Mouse (Mus musculus) ES-E14 (cell line): Measurements from ENCODE around the gene Stat5b. TPM values are rescaled to one million over a fixed set of nuclear protein-coding genes. Genes with fewer than 3 reads are reported as not detected.

Experiments
- DNase-seq: peaks from one replicate; pipeline ENCODE4 v3.0.0-alpha.2; 2013; ENCODE audit warnings: low read depth, low spot score
- H3K27ac ChIP-seq: 2 replicates; pipeline ENCODE4 v1.5.1; 2012; ENCODE audit warnings: low read depth, mild to moderate bottlenecking, low read length, moderate library complexity, mixed read lengths; ENCODE audit not compliant: poor library complexity, insufficient read depth, severe bottlenecking
- H3K36me3 ChIP-seq: 2 replicates; pipeline ENCODE4 v1.6.1; 2012; ENCODE audit warnings: mild to moderate bottlenecking, low read length, moderate library complexity, mixed read lengths; ENCODE audit not compliant: control insufficient read depth, poor library complexity, insufficient read depth, severe bottlenecking
- H3K4me1 ChIP-seq, 2 experiments: fragments of 150-350 bp in 1 of 2; sonication (generic) in 1 of 2; 2 replicates each; pipeline ENCODE4 v1.6.1; 2012; ENCODE audit warnings: low read length in 2 of 2, mild to moderate bottlenecking in 1 of 2, mixed read lengths in 1 of 2; ENCODE audit not compliant: control insufficient read depth in 2 of 2, insufficient read depth in 2 of 2, poor library complexity in 1 of 2
- H3K4me3 ChIP-seq, 2 experiments: fragments of 150-350 bp in 1 of 2; sonication (generic) in 1 of 2; 2 replicates each; pipeline ENCODE4 v1.5.1; 2012; ENCODE audit warnings: low read length in 2 of 2, low read depth in 1 of 2, mild to moderate bottlenecking in 1 of 2, mixed read lengths in 1 of 2; ENCODE audit not compliant: insufficient read depth in 1 of 2, poor library complexity in 1 of 2, severe bottlenecking in 1 of 2
- H3K9ac ChIP-seq: 2 replicates; pipeline ENCODE4 v1.6.1; 2012; ENCODE audit warnings: low read depth, mild to moderate bottlenecking, low read length, mixed read lengths; ENCODE audit not compliant: poor library complexity, insufficient read depth, severe bottlenecking
- H3K9me3 ChIP-seq: fragments of 150-350 bp; sonication (generic); 2 replicates; pipeline ENCODE4 v1.6.1; 2012; ENCODE audit warnings: low read depth, mild to moderate bottlenecking, low read length; ENCODE audit not compliant: control insufficient read depth, insufficient read depth
- CHD2 ChIP-seq: IDR thresholded peaks from 2 replicates; pipeline ENCODE4 v1.6.1; 2014; ENCODE audit warnings: mild to moderate bottlenecking, low read depth, low read length, inconsistent platforms
- HCFC1 ChIP-seq: IDR thresholded peaks from 2 replicates; pipeline ENCODE4 v1.6.1; 2012; ENCODE audit warnings: low read length, inconsistent platforms, borderline replicate concordance; ENCODE audit not compliant: insufficient read depth
- MAFK ChIP-seq: IDR thresholded peaks from 2 replicates; pipeline ENCODE4 v1.6.1; 2014; ENCODE audit warnings: mild to moderate bottlenecking, low read depth, low read length, inconsistent platforms; ENCODE audit not compliant: insufficient read depth
- ZC3H11A ChIP-seq: IDR thresholded peaks from 2 replicates; pipeline ENCODE4 v1.6.1; 2012; ENCODE audit warnings: low read depth, mild to moderate bottlenecking, inconsistent platforms, low read length, borderline replicate concordance
- ZNF384 ChIP-seq: IDR thresholded peaks from 2 replicates; pipeline ENCODE4 v1.6.1; 2012; ENCODE audit warnings: low read depth, low read length, inconsistent platforms
- in situ Hi-C, 2 experiments: fragments of 600-800 bp; cut with MboI; formaldehyde crosslinking; loops; one replicate each; pipeline ENCODE4 v1.15.1; 2025; ENCODE audit warnings: low sequenced_read_pairs in 2 of 2, inconsistent platforms in 1 of 2; ENCODE audit not compliant: unreplicated experiment in 2 of 2
- total RNA-seq: library from RNA; depleted of rRNA; stranded (reverse); fragments of 300-350 nt; gene quantifications from 2 replicates; pipeline ENCODE4 v1.2.3, GENCODE M21; 2012

Gene Stat5b
- total RNA-seq, 1 experiment: 3.4 TPM

GRCm38 (mm10) chr11:100847572-100847971 is 3.0 kb downstream of the Stat5b start:
- in situ Hi-C loops: no loop called here
- no peak overlapping the region for H3K4me3 ChIP-seq
- peaks cover 0 to 2% of the 10 kb centered on the region in 2 experiments; a peak in 2 of 4 replicates for H3K4me1 ChIP-seq
- no peak for TF ChIP-seq ZNF384
- TF ChIP-seq CHD2: no peak
- no peak for TF ChIP-seq ZC3H11A
- no peak for TF ChIP-seq MAFK
- TF ChIP-seq HCFC1: no peak
- DNase-seq: no peak
- no peaks in the 10 kb centered on the region for H3K36me3 ChIP-seq
- H3K9ac ChIP-seq: no peak overlapping the region
- no peak overlapping the region for H3K27ac ChIP-seq
- no peaks in the 10 kb centered on the region for H3K9me3 ChIP-seq

GRCm38 (mm10) chr11:100845793-100846192 is 4.7 kb downstream of the Stat5b start:
- Histone ChIP-seq H3K36me3 (no peaks in the 10 kb centered on the region), H3K9me3 (no peaks in the 10 kb centered on the region), H3K27ac (no peak overlapping the region), H3K4me3 (no peak overlapping the region), H3K9ac (no peak overlapping the region), H3K4me1 (no peaks in the 10 kb centered on the region)
- in situ Hi-C loops: no loop called here
- TF ChIP-seq HCFC1: no peak
- no peak for TF ChIP-seq MAFK
- TF ChIP-seq ZC3H11A: no peak
- TF ChIP-seq CHD2: no peak
- TF ChIP-seq ZNF384: no peak
- DNase-seq: no peak

- Histone ChIP-seq H3K4me3 (no peak overlapping the region), H3K36me3 (no peaks in the 10 kb centered on the region), H3K9me3 (no peaks in the 10 kb centered on the region), H3K9ac (no peak overlapping the region), H3K27ac (no peak overlapping the region), H3K4me1 (no peaks in the 10 kb centered on the region)
- in situ Hi-C loops: no loop called here
- TF ChIP-seq HCFC1 (no peak), MAFK (no peak), ZNF384 (no peak), CHD2 (no peak), ZC3H11A (no peak)
- DNase-seq: no peak
Measured at GRCm38 (mm10) chr11:100844121-100844520, 6.4 kb downstream of the Stat5b start.

- DNase-seq: no peak
- in situ Hi-C loops: no loop called here
- Histone ChIP-seq H3K9me3 (no peaks in the 10 kb centered on the region), H3K4me1 (no peaks in the 10 kb centered on the region), H3K27ac (no peak overlapping the region), H3K9ac (no peak overlapping the region), H3K36me3 (no peaks in the 10 kb centered on the region), H3K4me3 (no peak overlapping the region)
- TF ChIP-seq ZNF384 (no peak), ZC3H11A (no peak), CHD2 (no peak), HCFC1 (no peak), MAFK (no peak)
Measured at GRCm38 (mm10) chr11:100843070-100843669, 7.4 kb downstream of the Stat5b start.

GRCm38 (mm10) chr11:100842025-100842424 is 8.5 kb downstream of the Stat5b start:
- Histone ChIP-seq H3K4me3 (no peak overlapping the region), H3K27ac (no peak overlapping the region), H3K9ac (no peak overlapping the region), H3K36me3 (no peaks in the 10 kb centered on the region), H3K4me1 (no peaks in the 10 kb centered on the region), H3K9me3 (no peaks in the 10 kb centered on the region)
- TF ChIP-seq CHD2 (no peak), ZC3H11A (no peak), ZNF384 (no peak), MAFK (no peak), HCFC1 (no peak)
- in situ Hi-C loops: no loop called here
- no peak for DNase-seq
